Mouse (Mus musculus) layer of hippocampus, adult 11-12 months (tissue): ENCODE data around the gene Rfx4.

ENCODE experiments used
- DNase-seq: peaks from one replicate; pipeline ENCODE4 v3.0.0; 2022; ENCODE audit warnings: low spot score

Gene Rfx4

GRCm38 (mm10) chr10:84758483-84759431 is 2.9 kb downstream of the Rfx4 start:
- DNase-seq, result no peak

GRCm38 (mm10) chr10:84759511-84760117 is 3.8 kb downstream of the Rfx4 start:
- DNase-seq, result no peak

GRCm38 (mm10) chr10:84760118-84761111 is 4.6 kb downstream of the Rfx4 start:
- DNase-seq, result no peak

- DNase-seq, result no peak
Measured at GRCm38 (mm10) chr10:84768766-84769165, 12.9 kb downstream of the Rfx4 start.

- no peak for DNase-seq
Measured at GRCm38 (mm10) chr10:84772380-84773130, 16.7 kb downstream of the Rfx4 start.

- DNase-seq, result no peak
Measured at GRCm38 (mm10) chr10:84773889-84774288, 18.0 kb downstream of the Rfx4 start.

- DNase-seq, result peak; percentile 58
Measured at GRCm38 (mm10) chr10:84774573-84774972, 18.7 kb downstream of the Rfx4 start.

GRCm38 (mm10) chr10:84777109-84777508 is 21.2 kb downstream of the Rfx4 start:
- no peak for DNase-seq

- no peak for DNase-seq
Measured at GRCm38 (mm10) chr10:84777974-84778373, 22.1 kb downstream of the Rfx4 start.

GRCm38 (mm10) chr10:84780828-84781227 is 25.0 kb downstream of the Rfx4 start:
- no peak for DNase-seq

GRCm38 (mm10) chr10:84785339-84785738 is 29.5 kb downstream of the Rfx4 start:
- DNase-seq, result no peak

GRCm38 (mm10) chr10:84790323-84790722 is 34.5 kb downstream of the Rfx4 start:
- no peak for DNase-seq

- DNase-seq, result no peak
Measured at GRCm38 (mm10) chr10:84791181-84791580, 35.3 kb downstream of the Rfx4 start.

- no peak for DNase-seq
Measured at GRCm38 (mm10) chr10:84801521-84801920, 45.7 kb downstream of the Rfx4 start.

- DNase-seq, result peak; percentile 18
Measured at GRCm38 (mm10) chr10:84803216-84803844, 47.5 kb downstream of the Rfx4 start.

GRCm38 (mm10) chr10:84805576-84805975 is 49.7 kb downstream of the Rfx4 start:
- no peak for DNase-seq

GRCm38 (mm10) chr10:84807206-84807605 is 51.3 kb downstream of the Rfx4 start:
- no peak for DNase-seq

- DNase-seq, result peak; percentile 23
Measured at GRCm38 (mm10) chr10:84810030-84810849, 54.4 kb downstream of the Rfx4 start.

GRCm38 (mm10) chr10:84811171-84811912 is 55.5 kb downstream of the Rfx4 start:
- no peak for DNase-seq
